In the genomic region with DNA sequence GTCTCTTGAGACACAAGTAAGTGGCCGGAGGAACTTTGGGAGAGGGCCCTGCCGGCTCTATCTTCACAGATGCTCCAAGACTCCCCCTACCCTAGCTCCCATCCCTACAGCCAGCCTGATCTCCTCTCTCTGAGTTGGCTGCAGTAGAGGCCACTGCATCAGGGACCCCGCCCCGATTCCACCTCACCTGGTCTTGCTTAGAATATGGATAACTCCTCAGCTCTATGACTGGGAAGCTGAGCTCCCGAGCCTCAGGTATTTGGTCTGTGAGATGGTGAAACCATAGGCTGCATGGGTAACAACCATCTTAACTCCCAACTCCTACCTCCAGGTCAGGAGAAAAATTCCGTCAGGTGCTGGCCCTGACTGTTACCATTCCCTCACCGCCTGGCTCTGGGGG, we compare ENCODE assay signal across 18 mouse cellular contexts. TPM values are rescaled to one million over a fixed set of nuclear protein-coding genes. Genes with fewer than 3 reads are reported as not detected.
DNase-seq lines count a peak whose midpoint lies in the region; ATAC-seq and TF ChIP-seq lines count a peak whose summit lies in the region.
"Had no signal": no experiment of that assay in that cellular context is flagged by ENCODE, and none has a peak within 500 bp of the region (broad histone marks: within the 10 kb centered on the region; RNA-seq: fewer than 3 reads in every experiment).

No protein-coding gene starts in this region.

- no peaks in the 10 kb centered on the region for H3K9me3 ChIP-seq in forebrain, postnatal 0 days (ENCODE audit: low read length)
- no peaks in the 10 kb centered on the region for H3K9me3 ChIP-seq in forebrain, embryonic 15.5 days
- H3K9me3 ChIP-seq in neural tube, embryonic 13.5 days: no peaks in the 10 kb centered on the region
- H3K9me3 ChIP-seq in midbrain, embryonic 15.5 days: no peaks in the 10 kb centered on the region
- H3K9me3 ChIP-seq: embryonic facial prominence, embryonic 13.5 days; heart, embryonic 10.5 days; limb, embryonic 15.5 days; liver, embryonic 15.5 days; stomach, embryonic 15.5 days had no signal

- ATAC-seq in forebrain, postnatal 0 days: no peak
- ATAC-seq in forebrain, embryonic 15.5 days (replicated peaks): no peak
- ATAC-seq in neural tube, embryonic 13.5 days (ENCODE audit: low read depth): no peak
- ATAC-seq in midbrain, embryonic 15.5 days (replicated peaks): no peak
- ATAC-seq: lung, postnatal 0 days had no signal

- no peak overlapping the region for H3K4me3 ChIP-seq in forebrain, postnatal 0 days (ENCODE audit: low read depth, low read length)
- H3K4me3 ChIP-seq in forebrain, embryonic 15.5 days: no peak overlapping the region
- no peak overlapping the region for H3K4me3 ChIP-seq in neural tube, embryonic 13.5 days
- peak overlapping the region; percentile 4 for H3K4me3 ChIP-seq in midbrain, embryonic 15.5 days
- H3K4me3 ChIP-seq: embryonic facial prominence, embryonic 13.5 days; heart, embryonic 10.5 days; limb, embryonic 15.5 days; liver, embryonic 15.5 days; stomach, embryonic 15.5 days had no signal

- WGBS in forebrain, postnatal 0 days: 80% methylated on average over 7 of the region's 7 CpGs
- 84% methylated on average over 7 of the region's 7 CpGs for WGBS in forebrain, embryonic 15.5 days
- WGBS in neural tube, embryonic 13.5 days: 81% methylated on average over 7 of the region's 7 CpGs
- 86% methylated on average over 7 of the region's 7 CpGs for WGBS in midbrain, embryonic 15.5 days

- H3K9ac ChIP-seq in forebrain, postnatal 0 days: no peak overlapping the region
- H3K9ac ChIP-seq in forebrain, embryonic 15.5 days (replicated peaks): no peak overlapping the region
- no peak overlapping the region for H3K9ac ChIP-seq in neural tube, embryonic 13.5 days
- no peak overlapping the region for H3K9ac ChIP-seq in midbrain, embryonic 15.5 days
- H3K9ac ChIP-seq: embryonic facial prominence, embryonic 13.5 days; limb, embryonic 15.5 days; liver, embryonic 15.5 days; stomach, embryonic 15.5 days had no signal

- TF ChIP-seq CTCF in forebrain, postnatal 0 days (IDR thresholded peaks at IDR 0.05; ENCODE audit: low read depth): no peak

- H3K4me2 ChIP-seq in forebrain, postnatal 0 days (ENCODE audit: low read depth): peak overlapping the region; percentile 81
- no peak overlapping the region for H3K4me2 ChIP-seq in forebrain, embryonic 15.5 days (replicated peaks)
- peak overlapping the region; percentile 88 for H3K4me2 ChIP-seq in neural tube, embryonic 13.5 days
- peak overlapping the region; percentile 91 for H3K4me2 ChIP-seq in midbrain, embryonic 15.5 days
- H3K4me2 ChIP-seq: embryonic facial prominence, embryonic 13.5 days; limb, embryonic 15.5 days; liver, embryonic 15.5 days; stomach, embryonic 15.5 days had no signal

- no peak for DNase-seq in forebrain, postnatal 0 days
- DNase-seq in neural tube, embryonic 10.5 days (ENCODE audit: extremely low spot score, low spot score): no peak
- DNase-seq in right cerebral cortex, postnatal 25 days: no peak
- no peak for DNase-seq in thymus, postnatal 4 days
- DNase-seq: adrenal gland, adult 8-10 months; kidney, adult 11 months; layer of hippocampus, postnatal 36 days; right cerebral cortex, postnatal 14 days had no signal

- no peak overlapping the region for H3K27ac ChIP-seq in forebrain, postnatal 0 days (ENCODE audit: low read depth, low read length)
- no peak overlapping the region for H3K27ac ChIP-seq in forebrain, embryonic 15.5 days (replicated peaks)
- H3K27ac ChIP-seq in neural tube, embryonic 13.5 days (replicated peaks): no peak overlapping the region
- no peak overlapping the region for H3K27ac ChIP-seq in midbrain, embryonic 15.5 days
- H3K27ac ChIP-seq: embryonic facial prominence, embryonic 13.5 days; heart, embryonic 10.5 days; limb, embryonic 15.5 days; liver, embryonic 15.5 days; stomach, embryonic 15.5 days had no signal

- H3K36me3 ChIP-seq in forebrain, postnatal 0 days (ENCODE audit: insufficient read depth): no peaks in the 10 kb centered on the region
- H3K36me3 ChIP-seq in forebrain, embryonic 15.5 days: no peaks in the 10 kb centered on the region
- no peaks in the 10 kb centered on the region for H3K36me3 ChIP-seq in neural tube, embryonic 13.5 days
- H3K36me3 ChIP-seq in midbrain, embryonic 15.5 days (replicated peaks): no peaks in the 10 kb centered on the region
- H3K36me3 ChIP-seq: embryonic facial prominence, embryonic 13.5 days; heart, embryonic 10.5 days; limb, embryonic 15.5 days; liver, embryonic 15.5 days; stomach, embryonic 15.5 days had no signal

- peaks cover 24% of the 10 kb centered on the region for H3K4me1 ChIP-seq in forebrain, postnatal 0 days (ENCODE audit: insufficient read depth)
- H3K4me1 ChIP-seq in forebrain, embryonic 15.5 days: peaks cover 33% of the 10 kb centered on the region
- peaks cover 33% of the 10 kb centered on the region for H3K4me1 ChIP-seq in neural tube, embryonic 13.5 days (replicated peaks)
- H3K4me1 ChIP-seq in midbrain, embryonic 15.5 days: peaks cover 59% of the 10 kb centered on the region
- H3K4me1 ChIP-seq: liver, embryonic 15.5 days had no signal

- no peaks in the 10 kb centered on the region for H3K27me3 ChIP-seq in forebrain, postnatal 0 days (ENCODE audit: insufficient read depth, low read length)
- H3K27me3 ChIP-seq in forebrain, embryonic 15.5 days: peaks cover 21% of the 10 kb centered on the region
- peaks cover 68% of the 10 kb centered on the region for H3K27me3 ChIP-seq in neural tube, embryonic 13.5 days
- peaks cover 16% of the 10 kb centered on the region for H3K27me3 ChIP-seq in midbrain, embryonic 15.5 days (replicated peaks)

RNA-seq across cellular contexts. Expression of a gene that starts 1.8 kb away (rescaled TPM):
- total RNA-seq in forebrain, postnatal 0 days (2014; rRNA removed): 53.8 and 59.1 TPM in 2 replicates
- 9.5 and 16.3 TPM in 2 replicates for polyA plus RNA-seq in forebrain, postnatal 0 days (2015; fragmentation: Nextera tagmentation; extraction: Ambion mirVana)
- polyA plus RNA-seq in forebrain, embryonic 15.5 days (2015; fragmentation: Nextera tagmentation; extraction: Ambion mirVana): 7.3 and 7.7 TPM in 2 replicates
- 8.5 and 8.7 TPM in 2 replicates for polyA plus RNA-seq in neural tube, embryonic 13.5 days (2015; fragmentation: Nextera tagmentation; extraction: Ambion mirVana)
- 21.1 TPM in 2 replicates for polyA plus RNA-seq in midbrain, embryonic 15.5 days (2015; fragmentation: Nextera tagmentation; extraction: Ambion mirVana)
- polyA plus RNA-seq: thymus, postnatal 0 days had no signal
